Mouse (Mus musculus): ENCODE measurements around the gene Ncoa7. TPM values are rescaled to one million over a fixed set of nuclear protein-coding genes. Genes with fewer than 3 reads are reported as not detected.

Ncoa7 gene
- polyA plus RNA-seq, 1 experiment from 2014 or later, result 7.4 TPM

GRCm38 (mm10) chr10:30737323-30737722, 65.8 kb downstream of the Ncoa7 start:
- H3K4me3 ChIP-seq (ENCODE audit: low read depth, low read length), result no peak overlapping the region
- 87% methylated on average over 2 of the region's 2 CpGs for WGBS
- no peak for DNase-seq (ENCODE audit: low spot score)

DNA sequence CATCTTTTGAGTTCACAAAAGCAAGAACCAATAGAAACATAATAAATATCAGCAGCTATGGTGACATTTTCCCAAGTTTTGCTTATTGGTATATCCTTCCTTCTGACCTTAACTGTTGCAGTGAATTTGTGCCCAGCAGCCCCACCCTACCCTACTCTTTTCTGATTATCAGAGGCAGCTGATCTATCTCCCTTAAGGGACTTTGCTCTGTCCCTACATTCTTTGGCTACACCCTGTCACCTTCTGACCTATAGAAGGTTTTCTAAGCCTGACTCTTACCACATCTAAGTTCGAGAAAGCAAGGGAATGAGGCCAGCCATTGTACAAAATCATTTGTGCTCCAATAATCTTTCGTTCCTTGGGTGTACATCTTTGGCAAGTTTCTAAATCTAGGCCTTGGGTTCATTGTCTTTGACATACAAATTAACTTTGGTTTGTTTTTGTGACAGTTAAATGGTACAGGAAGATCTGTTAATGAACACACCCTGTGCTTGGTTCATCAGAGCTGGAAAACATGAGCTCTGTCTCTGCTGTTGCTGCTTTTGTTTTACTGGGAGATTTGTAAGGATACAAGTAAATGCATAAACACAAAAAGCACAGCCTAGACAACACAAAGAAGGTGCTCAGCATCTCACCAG, 69.9 kb downstream of the Ncoa7 start:
- WGBS, result 77% methylated on average over 2 of the region's 2 CpGs
- no peak for ATAC-seq (ENCODE audit: insufficient read depth, low FRiP score, low TSS enrichment)
- no peaks in the 10 kb centered on the region for H3K27me3 ChIP-seq (ENCODE audit: control insufficient read depth, insufficient read depth, low read length)

More at GRCm38 (mm10) chr10:30737323-30737722, 65.8 kb downstream of the Ncoa7 start:
- no peaks in the 10 kb centered on the region for H3K36me3 ChIP-seq (ENCODE audit: control insufficient read depth, insufficient read depth, low read length)
- H3K9ac ChIP-seq (ENCODE audit: low read length), result no peak overlapping the region
- no peaks in the 10 kb centered on the region for H3K4me1 ChIP-seq (ENCODE audit: control insufficient read depth, insufficient read depth, low read length)
- H3K4me2 ChIP-seq (ENCODE audit: low read depth), result no peak overlapping the region
- no peaks in the 10 kb centered on the region for H3K27me3 ChIP-seq (ENCODE audit: control insufficient read depth, insufficient read depth, low read length)
- H3K9me3 ChIP-seq (ENCODE audit: control insufficient read depth, low read length), result no peaks in the 10 kb centered on the region
- no peak for ATAC-seq (ENCODE audit: insufficient read depth, low FRiP score, low TSS enrichment)
- no peak overlapping the region for H3K27ac ChIP-seq (ENCODE audit: low read depth, low read length)

GRCm38 (mm10) chr10:30731321-30731914, 71.7 kb downstream of the Ncoa7 start:
- no peaks in the 10 kb centered on the region for H3K4me1 ChIP-seq (ENCODE audit: control insufficient read depth, insufficient read depth, low read length)
- H3K9ac ChIP-seq (ENCODE audit: low read length), result no peak overlapping the region
- H3K36me3 ChIP-seq (ENCODE audit: control insufficient read depth, insufficient read depth, low read length), result no peaks in the 10 kb centered on the region
- H3K4me2 ChIP-seq (ENCODE audit: low read depth), result no peak overlapping the region
- H3K27ac ChIP-seq (ENCODE audit: low read depth, low read length), result no peak overlapping the region
- no peaks in the 10 kb centered on the region for H3K27me3 ChIP-seq (ENCODE audit: control insufficient read depth, insufficient read depth, low read length)
- H3K9me3 ChIP-seq (ENCODE audit: control insufficient read depth, low read length), result no peaks in the 10 kb centered on the region
- H3K4me3 ChIP-seq (ENCODE audit: low read depth, low read length), result no peak overlapping the region
- no peak for DNase-seq (ENCODE audit: low spot score)
- WGBS, result 88% methylated on average over 3 of the region's 3 CpGs
- no peak for ATAC-seq (ENCODE audit: insufficient read depth, low FRiP score, low TSS enrichment)

More for the DNA sequence above, 69.9 kb downstream of the Ncoa7 start:
- Histone ChIP-seq H3K4me3 (ENCODE audit: low read depth, low read length) (no peak overlapping the region), H3K9me3 (ENCODE audit: control insufficient read depth, low read length) (no peaks in the 10 kb centered on the region), H3K4me2 (ENCODE audit: low read depth) (no peak overlapping the region), H3K36me3 (ENCODE audit: control insufficient read depth, insufficient read depth, low read length) (no peaks in the 10 kb centered on the region), H3K27ac (ENCODE audit: low read depth, low read length) (no peak overlapping the region), H3K4me1 (ENCODE audit: control insufficient read depth, insufficient read depth, low read length) (no peaks in the 10 kb centered on the region), H3K9ac (ENCODE audit: low read length) (no peak overlapping the region)
- no peak for DNase-seq (ENCODE audit: low spot score)

- DNase-seq (ENCODE audit: low spot score), result no peak
- Histone ChIP-seq H3K27ac (ENCODE audit: low read depth, low read length) (no peak overlapping the region), H3K4me1 (ENCODE audit: control insufficient read depth, insufficient read depth, low read length) (no peaks in the 10 kb centered on the region), H3K9me3 (ENCODE audit: control insufficient read depth, low read length) (no peaks in the 10 kb centered on the region), H3K4me2 (ENCODE audit: low read depth) (no peak overlapping the region), H3K9ac (ENCODE audit: low read length) (no peak overlapping the region), H3K4me3 (ENCODE audit: low read depth, low read length) (no peak overlapping the region), H3K27me3 (ENCODE audit: control insufficient read depth, insufficient read depth, low read length) (no peaks in the 10 kb centered on the region), H3K36me3 (ENCODE audit: control insufficient read depth, insufficient read depth, low read length) (no peaks in the 10 kb centered on the region)
- 79% methylated on average over 1 of the region's 1 CpGs for WGBS
- ATAC-seq (ENCODE audit: insufficient read depth, low FRiP score, low TSS enrichment), result no peak
These were observed 72.3 kb downstream of the Ncoa7 start for GRCm38 (mm10) chr10:30730791-30731190.

- DNase-seq (ENCODE audit: low spot score) (peak; percentile 18), ATAC-seq (ENCODE audit: insufficient read depth, low FRiP score, low TSS enrichment) (no peak)
- Histone ChIP-seq H3K4me2 (ENCODE audit: low read depth) (no peak overlapping the region), H3K4me3 (ENCODE audit: low read depth, low read length) (no peak overlapping the region), H3K27ac (ENCODE audit: low read depth, low read length) (no peak overlapping the region), H3K9ac (ENCODE audit: low read length) (no peak overlapping the region), H3K9me3 (ENCODE audit: control insufficient read depth, low read length) (no peaks in the 10 kb centered on the region), H3K36me3 (ENCODE audit: control insufficient read depth, insufficient read depth, low read length) (no peaks in the 10 kb centered on the region), H3K27me3 (ENCODE audit: control insufficient read depth, insufficient read depth, low read length) (no peaks in the 10 kb centered on the region), H3K4me1 (ENCODE audit: control insufficient read depth, insufficient read depth, low read length) (no peaks in the 10 kb centered on the region)
- WGBS, result 79% methylated on average over 5 of the region's 5 CpGs
These were observed 73.7 kb downstream of the Ncoa7 start for GRCm38 (mm10) chr10:30729157-30730096.

GRCm38 (mm10) chr10:30723014-30723413, 80.1 kb downstream of the Ncoa7 start:
- Histone ChIP-seq H3K4me1 (ENCODE audit: control insufficient read depth, insufficient read depth, low read length) (no peaks in the 10 kb centered on the region), H3K9ac (ENCODE audit: low read length) (no peak overlapping the region), H3K4me3 (ENCODE audit: low read depth, low read length) (no peak overlapping the region), H3K4me2 (ENCODE audit: low read depth) (no peak overlapping the region), H3K27me3 (ENCODE audit: control insufficient read depth, insufficient read depth, low read length) (no peaks in the 10 kb centered on the region), H3K36me3 (ENCODE audit: control insufficient read depth, insufficient read depth, low read length) (no peaks in the 10 kb centered on the region), H3K27ac (ENCODE audit: low read depth, low read length) (no peak overlapping the region), H3K9me3 (ENCODE audit: control insufficient read depth, low read length) (no peaks in the 10 kb centered on the region)
- DNase-seq (ENCODE audit: low spot score), result no peak
- no peak for ATAC-seq (ENCODE audit: insufficient read depth, low FRiP score, low TSS enrichment)
- 89% methylated on average over 1 of the region's 1 CpGs for WGBS

GRCm38 (mm10) chr10:30720556-30720955, 82.6 kb downstream of the Ncoa7 start:
- ATAC-seq (ENCODE audit: insufficient read depth, low FRiP score, low TSS enrichment), result peak; percentile 54; the same call in 1 of the 2 replicates
- WGBS, result 87% methylated on average over 3 of the region's 3 CpGs
- H3K9ac ChIP-seq (ENCODE audit: low read length), result no peak overlapping the region

DNA sequence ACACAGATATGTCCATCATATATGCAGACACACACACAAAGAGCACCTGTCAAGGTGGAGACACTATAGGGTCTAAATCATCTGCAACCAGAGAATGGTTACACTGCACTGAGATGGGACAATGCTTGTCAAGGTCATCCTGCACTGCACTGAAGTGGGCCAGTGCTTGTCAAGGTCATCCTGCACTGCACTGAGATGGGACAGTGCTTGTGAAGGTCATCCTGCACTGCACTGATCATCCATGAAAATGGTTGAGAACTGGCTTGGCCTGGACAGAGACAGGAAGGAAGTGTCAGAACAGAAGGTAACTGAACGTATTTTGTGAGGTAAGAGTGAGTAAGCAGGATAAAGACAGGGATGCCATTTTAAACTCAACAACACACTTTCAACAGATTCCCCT, 83.2 kb downstream of the Ncoa7 start:
- no peaks in the 10 kb centered on the region for H3K9me3 ChIP-seq (ENCODE audit: control insufficient read depth, low read length)
- no peak overlapping the region for H3K9ac ChIP-seq (ENCODE audit: low read length)
- H3K4me3 ChIP-seq (ENCODE audit: low read depth, low read length), result no peak overlapping the region
- H3K27me3 ChIP-seq (ENCODE audit: control insufficient read depth, insufficient read depth, low read length), result no peaks in the 10 kb centered on the region
- ATAC-seq (ENCODE audit: insufficient read depth, low FRiP score, low TSS enrichment) (no peak), DNase-seq (ENCODE audit: low spot score) (no peak)
- no peaks in the 10 kb centered on the region for H3K36me3 ChIP-seq (ENCODE audit: control insufficient read depth, insufficient read depth, low read length)
- no peak overlapping the region for H3K4me2 ChIP-seq (ENCODE audit: low read depth)
- H3K4me1 ChIP-seq (ENCODE audit: control insufficient read depth, insufficient read depth, low read length), result no peaks in the 10 kb centered on the region
- WGBS, result 72% methylated on average over 1 of the region's 1 CpGs
- no peak overlapping the region for H3K27ac ChIP-seq (ENCODE audit: low read depth, low read length)

More at GRCm38 (mm10) chr10:30720556-30720955, 82.6 kb downstream of the Ncoa7 start:
- Histone ChIP-seq H3K36me3 (ENCODE audit: control insufficient read depth, insufficient read depth, low read length) (no peaks in the 10 kb centered on the region), H3K27ac (ENCODE audit: low read depth, low read length) (no peak overlapping the region), H3K4me3 (ENCODE audit: low read depth, low read length) (no peak overlapping the region), H3K9me3 (ENCODE audit: control insufficient read depth, low read length) (no peaks in the 10 kb centered on the region), H3K4me1 (ENCODE audit: control insufficient read depth, insufficient read depth, low read length) (no peaks in the 10 kb centered on the region), H3K4me2 (ENCODE audit: low read depth) (no peak overlapping the region), H3K27me3 (ENCODE audit: control insufficient read depth, insufficient read depth, low read length) (no peaks in the 10 kb centered on the region)
- DNase-seq (ENCODE audit: low spot score), result no peak
